Mouse (Mus musculus) CH12.LX (cell line): ENCODE measurements around the gene Jarid2. TPM values are rescaled to one million over a fixed set of nuclear protein-coding genes. Genes with fewer than 3 reads are reported as not detected.

Source experiments
- DNase-seq: peaks from one replicate; pipeline ENCODE4 v3.0.0-alpha.2; 2013; ENCODE audit errors: extremely low read depth
- H3K27ac ChIP-seq: 2 replicates; pipeline ENCODE4 v1.5.1; 2012; ENCODE audit warnings: low read depth, mild to moderate bottlenecking, control low read depth, moderate library complexity; ENCODE audit not compliant: insufficient read depth
- H3K27me3 ChIP-seq: replicated peaks from 2 replicates; pipeline ENCODE3; 2012; ENCODE audit warnings: inconsistent platforms
- H3K36me3 ChIP-seq, 2 experiments: replicated peaks in 1 of 2; 2 replicates each; pipeline versions ENCODE3 to v1.6.1; 2012; ENCODE audit warnings: inconsistent platforms in 1 of 2, low read length in 1 of 2, mild to moderate bottlenecking in 1 of 2, mixed read lengths in 1 of 2, moderate library complexity in 1 of 2; ENCODE audit not compliant: control insufficient read depth in 1 of 2, insufficient read depth in 1 of 2
- H3K4me1 ChIP-seq, 2 experiments: 2 replicates each; pipeline ENCODE4 v1.6.1; 2012; ENCODE audit warnings: inconsistent platforms in 1 of 2, moderate library complexity in 1 of 2; ENCODE audit not compliant: insufficient read depth in 2 of 2, control insufficient read depth in 1 of 2
- H3K4me2 ChIP-seq: 2 replicates; pipeline ENCODE4 v1.6.1; 2012; ENCODE audit warnings: low read depth, mild to moderate bottlenecking, control low read depth; ENCODE audit not compliant: poor library complexity, insufficient read depth, severe bottlenecking
- H3K4me3 ChIP-seq, 3 experiments: fragments of 150-350 bp in 1 of 3; sonication (generic) in 1 of 3; replicated peaks in 1 of 3; 2 replicates each; pipeline versions ENCODE3 to v1.5.1; 2011 to 2012; ENCODE audit warnings: low read depth in 2 of 3, low read length in 2 of 3, mild to moderate bottlenecking in 2 of 3, moderate library complexity in 2 of 3, control low read depth in 1 of 3, improper control_type of control experiment in 1 of 3, inconsistent platforms in 1 of 3, mixed read lengths in 1 of 3; ENCODE audit not compliant: poor library complexity in 1 of 3
- H3K79me2 ChIP-seq: replicated peaks from 2 replicates; pipeline ENCODE4 v1.6.1; 2012; ENCODE audit warnings: mild to moderate bottlenecking, moderate library complexity; ENCODE audit not compliant: control insufficient read depth, poor library complexity, insufficient read depth, severe bottlenecking; ENCODE audit errors: extremely low read depth
- H3K9ac ChIP-seq: 2 replicates; pipeline ENCODE4 v1.6.1; 2012; ENCODE audit warnings: low read depth, mild to moderate bottlenecking, control low read depth, moderate library complexity; ENCODE audit not compliant: insufficient read depth
- H3K9me3 ChIP-seq: replicated peaks from 2 replicates; pipeline ENCODE3; 2012; ENCODE audit warnings: low read length, inconsistent platforms, mixed read lengths
- BHLHE40 ChIP-seq: IDR thresholded peaks from 2 replicates; pipeline ENCODE4 v1.6.1; 2011; ENCODE audit warnings: mild to moderate bottlenecking, low read depth, low read length, improper control_type of control experiment
- CHD1 ChIP-seq: IDR thresholded peaks from 2 replicates; pipeline ENCODE4 v1.6.1; 2012; ENCODE audit warnings: low read depth, low read length, improper control_type of control experiment, inconsistent platforms
- CHD2 ChIP-seq: IDR thresholded peaks from 2 replicates; pipeline ENCODE4 v1.6.1; 2011; ENCODE audit warnings: low read length, improper control_type of control experiment
- E2F4 ChIP-seq: IDR thresholded peaks from 2 replicates; pipeline ENCODE4 v1.6.1; 2011; ENCODE audit warnings: low read depth, low read length, improper control_type of control experiment; ENCODE audit not compliant: insufficient replicate concordance
- ELF1 ChIP-seq: IDR thresholded peaks from 2 replicates; pipeline ENCODE4 v1.6.1; 2014; ENCODE audit warnings: low read depth, mild to moderate bottlenecking, inconsistent platforms, low read length, improper control_type of control experiment
- EP300 ChIP-seq: IDR thresholded peaks from 2 replicates; pipeline ENCODE4 v1.6.1; 2011; ENCODE audit warnings: low read length, improper control_type of control experiment
- ETS1 ChIP-seq: conservative IDR thresholded peaks from 2 replicates; pipeline ENCODE4 v1.6.1; 2012; ENCODE audit warnings: low read depth, mild to moderate bottlenecking, inconsistent platforms, low read length, improper control_type of control experiment, moderate library complexity
- GABPA ChIP-seq: IDR thresholded peaks from 2 replicates; pipeline ENCODE4 v1.6.1; 2012; ENCODE audit warnings: low read depth, low read length, improper control_type of control experiment, inconsistent platforms; ENCODE audit not compliant: insufficient replicate concordance
- HCFC1 ChIP-seq: IDR thresholded peaks from 2 replicates; pipeline ENCODE4 v1.6.1; 2012; ENCODE audit warnings: low read depth, mild to moderate bottlenecking, inconsistent platforms, low read length, improper control_type of control experiment
- IRF4 ChIP-seq: IDR thresholded peaks from 2 replicates; pipeline ENCODE4 v1.6.1; 2014; ENCODE audit warnings: low read depth, mild to moderate bottlenecking, inconsistent platforms, low read length, improper control_type of control experiment
- JUN ChIP-seq: IDR thresholded peaks from 2 replicates; pipeline ENCODE4 v1.6.1; 2011; ENCODE audit warnings: low read depth, mild to moderate bottlenecking, low read length, improper control_type of control experiment, moderate library complexity; ENCODE audit not compliant: insufficient read depth
- JUND ChIP-seq: conservative IDR thresholded peaks from 2 replicates; pipeline ENCODE4 v1.6.1; 2011; ENCODE audit warnings: low read depth, low read length, improper control_type of control experiment
- MAFK ChIP-seq: IDR thresholded peaks from 2 replicates; pipeline ENCODE4 v1.6.1; 2011; ENCODE audit warnings: low read length, improper control_type of control experiment; ENCODE audit not compliant: insufficient replicate concordance
- MAX ChIP-seq: IDR thresholded peaks from 2 replicates; pipeline ENCODE4 v1.6.1; 2011; ENCODE audit warnings: low read length, improper control_type of control experiment
- MAZ ChIP-seq: IDR thresholded peaks from 2 replicates; pipeline ENCODE4 v1.6.1; 2012; ENCODE audit warnings: low read depth, mild to moderate bottlenecking, inconsistent platforms, low read length, improper control_type of control experiment, moderate library complexity
- MEF2A ChIP-seq: IDR thresholded peaks from 2 replicates; pipeline ENCODE4 v1.6.1; 2014; ENCODE audit warnings: low read depth, mild to moderate bottlenecking, inconsistent platforms, low read length, improper control_type of control experiment, borderline replicate concordance
- MXI1 ChIP-seq: IDR thresholded peaks from 2 replicates; pipeline ENCODE4 v1.6.1; 2011; ENCODE audit warnings: mild to moderate bottlenecking, low read depth, low read length, improper control_type of control experiment
- MYC ChIP-seq: IDR thresholded peaks from 2 replicates; pipeline ENCODE4 v1.6.1; 2011; ENCODE audit warnings: low read depth, mild to moderate bottlenecking, improper control_type of control experiment, low read length
- NELFE ChIP-seq: IDR thresholded peaks from 2 replicates; pipeline ENCODE4 v1.6.1; 2011; ENCODE audit warnings: low read depth, low read length, improper control_type of control experiment
- RAD21 ChIP-seq: IDR thresholded peaks from 2 replicates; pipeline ENCODE4 v1.6.1; 2011; ENCODE audit warnings: low read depth, mild to moderate bottlenecking, low read length, improper control_type of control experiment, moderate library complexity
- SMC3 ChIP-seq: IDR thresholded peaks from 2 replicates; pipeline ENCODE4 v1.6.1; 2011; ENCODE audit warnings: low read depth, low read length, improper control_type of control experiment
- UBTF ChIP-seq: IDR thresholded peaks from 2 replicates; pipeline ENCODE4 v1.6.1; 2012; ENCODE audit warnings: low read depth, mild to moderate bottlenecking, inconsistent platforms, low read length, improper control_type of control experiment, moderate library complexity
- USF2 ChIP-seq: conservative IDR thresholded peaks from 2 replicates; pipeline ENCODE4 v1.6.1; 2011; ENCODE audit warnings: low read depth, low read length, improper control_type of control experiment
- ZC3H11A ChIP-seq: IDR thresholded peaks from 2 replicates; pipeline ENCODE4 v1.6.1; 2012; ENCODE audit warnings: low read depth, mild to moderate bottlenecking, inconsistent platforms, low read length, improper control_type of control experiment
- ZKSCAN1 ChIP-seq: IDR thresholded peaks from 2 replicates; pipeline ENCODE4 v1.6.1; 2012; ENCODE audit warnings: low read depth, inconsistent platforms, low read length, improper control_type of control experiment, borderline replicate concordance
- ZMIZ1 ChIP-seq: IDR thresholded peaks from 2 replicates; pipeline ENCODE4 v1.6.1; 2012; ENCODE audit warnings: low read depth, mild to moderate bottlenecking, inconsistent platforms, low read length, improper control_type of control experiment
- ZNF384 ChIP-seq: IDR thresholded peaks from 2 replicates; pipeline ENCODE4 v1.6.1; 2012; ENCODE audit warnings: low read depth, low read length, improper control_type of control experiment, inconsistent platforms
- dilution Hi-C: fragments of 300-500 bp; cut with MboI; formaldehyde crosslinking; loops from 2 replicates; pipeline ENCODE4 v1.14.3; 2020; ENCODE audit warnings: low sequenced_read_pairs; ENCODE audit not compliant: extremely low pct_unique_long_range_greater_than_20kb, extremely low pct_ligation_motif_present
- in situ Hi-C: fragments of 300-500 bp; cut with MboI; formaldehyde crosslinking; loops from 3 replicates; pipeline ENCODE4 v1.14.3; 2019; ENCODE audit warnings: low sequenced_read_pairs, low pct_ligation_motif_present, low pct_unique_long_range_greater_than_20kb, mixed read lengths
- polyA plus RNA-seq: library from polyadenylated mRNA; unstranded; fragments of >175 nt; gene quantifications from 2 replicates; pipeline ENCODE4 v1.2.1, GENCODE M21; 2012; ENCODE audit warnings: low read depth; ENCODE audit not compliant: insufficient read length
- total RNA-seq, 2 experiments: library from RNA; depleted of rRNA; stranded (reverse); fragments of 300-350 nt in 1 of 2; fragments of >200 nt in 1 of 2; gene quantifications; 2 replicates each; pipeline ENCODE4 v1.2.3; 2012 to 2014

Gene Jarid2
- total and polyA plus RNA-seq, 3 experiments: 4.5 to 10.9 (median 7.8) TPM

GRCm38 (mm10) chr13:44770808-44771605, 41.7 kb downstream of the Jarid2 start:
- Histone ChIP-seq H3K36me3 (peaks cover 0 to 15% of the 10 kb centered on the region in 2 experiments), H3K27ac (no peak overlapping the region), H3K4me2 (peak overlapping the region; percentile 91)
- DNase-seq: peak; percentile 92
- in situ Hi-C loops: no loop called here
- TF ChIP-seq JUND (peak; percentile 33; the same call in 1 of the 2 replicates), BHLHE40 (peak; percentile 90), ETS1 (peak; percentile 91), EP300 (peak; percentile 71), CHD1 (no peak), ZC3H11A (no peak), MAX (no peak), MAZ (peak; percentile 82; the same call in 1 of the 2 replicates), UBTF (no peak), MAFK (peak; percentile 55; the same call in 1 of the 2 replicates), JUN (peak; percentile 43), E2F4 (no peak), GABPA (no peak), MEF2A (peak; percentile 74), MXI1 (peak; percentile 40; the same call in 1 of the 2 replicates), IRF4 (peak; percentile 73), ZNF384 (peak; percentile 88)
- TF ChIP-seq, all 38 proteins: peak for 11
- peak overlapping the region in 1 of 3 experiments; percentile 10 for H3K4me3 ChIP-seq
- H3K9ac ChIP-seq: no peak overlapping the region
- dilution Hi-C loops: no loop called here
- H3K4me1 ChIP-seq: peaks cover 4 to 56% of the 10 kb centered on the region in 2 experiments; a peak in 3 of 4 replicates
- H3K9me3 ChIP-seq: no peaks in the 10 kb centered on the region
- H3K79me2 ChIP-seq: 0 out of 2 replicates have a peak, but pooled peaks cover 5% of the 10 kb centered on the region
- no peaks in the 10 kb centered on the region for H3K27me3 ChIP-seq

DNA sequence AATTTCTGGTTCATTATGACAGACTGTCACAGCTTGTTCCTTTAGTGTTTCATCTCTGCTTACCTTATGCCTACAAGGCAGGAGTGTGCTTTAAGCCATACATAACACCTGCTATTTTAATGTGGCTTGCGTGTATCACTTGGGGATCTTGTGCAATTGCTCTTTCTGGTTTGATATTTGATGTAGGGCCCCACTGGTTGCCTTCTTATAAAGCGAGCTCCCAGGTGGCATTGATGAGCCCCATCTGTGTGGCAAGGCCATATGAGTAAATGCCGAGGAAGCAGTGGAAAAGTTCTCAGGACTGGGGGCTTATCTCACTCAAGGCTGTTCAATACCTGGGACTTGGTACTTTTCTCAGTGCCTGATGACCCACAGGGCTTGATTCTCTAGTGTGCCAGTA, 43.5 kb downstream of the Jarid2 start:
- H3K4me2 ChIP-seq: no peak overlapping the region
- no peaks in the 10 kb centered on the region for H3K9me3 ChIP-seq
- dilution Hi-C loops: no loop called here
- 0 out of 2 replicates have a peak, but pooled peaks cover 3% of the 10 kb centered on the region for H3K79me2 ChIP-seq
- H3K4me1 ChIP-seq: peaks cover 4 to 48% of the 10 kb centered on the region in 2 experiments; a peak in 3 of 4 replicates
- DNase-seq: no peak
- TF ChIP-seq USF2 (no peak), UBTF (no peak), IRF4 (no peak), ETS1 (no peak), SMC3 (no peak), ZMIZ1 (no peak), MYC (no peak), CHD2 (no peak), ZC3H11A (no peak), ZKSCAN1 (no peak), RAD21 (no peak), HCFC1 (no peak), ELF1 (no peak), GABPA (no peak), ZNF384 (no peak), NELFE (no peak), JUN (no peak)
- no peak overlapping the region for H3K27ac ChIP-seq
- in situ Hi-C loops: no loop called here
- H3K36me3 ChIP-seq: peaks cover 0 to 18% of the 10 kb centered on the region in 2 experiments
- H3K4me3 ChIP-seq: no peak overlapping the region
- no peak overlapping the region for H3K9ac ChIP-seq
- H3K27me3 ChIP-seq: no peaks in the 10 kb centered on the region
